Mouse (Mus musculus) ES-E14 (cell line): ENCODE data around the gene Nbr1.

Experiments
- ZC3H11A ChIP-seq: IDR thresholded peaks from 2 replicates; pipeline ENCODE4 v1.6.1; 2012; ENCODE audit warnings: low read depth, mild to moderate bottlenecking, inconsistent platforms, low read length, borderline replicate concordance
- ZNF384 ChIP-seq: IDR thresholded peaks from 2 replicates; pipeline ENCODE4 v1.6.1; 2012; ENCODE audit warnings: low read depth, low read length, inconsistent platforms

GRCm38 (mm10) chr11:101589989-101590624 lies 38.2 kb downstream of the Nbr1 start:
- TF ChIP-seq ZC3H11A (no peak), ZNF384 (no peak)
